Mouse (Mus musculus): ENCODE measurements around the gene Anapc16. TPM values are rescaled to one million over a fixed set of nuclear protein-coding genes. Genes with fewer than 3 reads are reported as not detected.

Gene Anapc16
- polyA plus RNA-seq, 2 experiments: 109 to 110 TPM

GRCm38 (mm10) chr10:60034621-60035020 is 31.7 kb upstream of the Anapc16 start:
- 67% methylated on average over 3 of the region's 3 CpGs for WGBS
- TF ChIP-seq POLR2A (IDR thresholded peaks at IDR 0.05; ENCODE audit: borderline replicate concordance, extremely low read depth, insufficient read depth, insufficient read length): no peak

GRCm38 (mm10) chr10:60033064-60033463 is 30.1 kb upstream of the Anapc16 start:
- DNase-seq (ENCODE audit: low spot score): no peak
- no peaks in the 10 kb centered on the region for H3K36me3 ChIP-seq (ENCODE audit: control insufficient read depth, insufficient read depth, low read length)
- H3K4me1 ChIP-seq (ENCODE audit: control insufficient read depth, insufficient read depth, low read length): peaks cover 25% of the 10 kb centered on the region
- H3K27ac ChIP-seq (replicated peaks; ENCODE audit: low read depth, low read length): no peak overlapping the region
- 0 out of 2 replicates have a peak overlapping the region, but pooled peaks have one; percentile 12 for H3K9ac ChIP-seq (ENCODE audit: low read depth, low read length, severe bottlenecking)
- H3K4me2 ChIP-seq (replicated peaks; ENCODE audit: low read depth, low read length, severe bottlenecking): no peak overlapping the region
- no peaks in the 10 kb centered on the region for H3K27me3 ChIP-seq (ENCODE audit: control insufficient read depth, insufficient read depth, low read length)
- H3K4me3 ChIP-seq (replicated peaks; ENCODE audit: low read length): no peak overlapping the region
- ATAC-seq (ENCODE audit: low FRiP score, low read depth): no peak
- no peaks in the 10 kb centered on the region for H3K9me3 ChIP-seq (ENCODE audit: control insufficient read depth, low read length)
- TF ChIP-seq POLR2A (IDR thresholded peaks at IDR 0.05; ENCODE audit: borderline replicate concordance, extremely low read depth, insufficient read depth, insufficient read length): no peak
- 28% methylated on average over 5 of the region's 5 CpGs for WGBS

More at GRCm38 (mm10) chr10:60034621-60035020, 31.7 kb upstream of the Anapc16 start:
- no peak for ATAC-seq (ENCODE audit: low FRiP score, low read depth)
- Histone ChIP-seq H3K4me1 (ENCODE audit: control insufficient read depth, insufficient read depth, low read length) (peaks cover 13% of the 10 kb centered on the region), H3K27ac (replicated peaks; ENCODE audit: low read depth, low read length) (no peak overlapping the region), H3K4me3 (replicated peaks; ENCODE audit: low read length) (no peak overlapping the region), H3K36me3 (ENCODE audit: control insufficient read depth, insufficient read depth, low read length) (no peaks in the 10 kb centered on the region), H3K9me3 (ENCODE audit: control insufficient read depth, low read length) (no peaks in the 10 kb centered on the region), H3K27me3 (ENCODE audit: control insufficient read depth, insufficient read depth, low read length) (no peaks in the 10 kb centered on the region), H3K9ac (ENCODE audit: low read depth, low read length, severe bottlenecking) (no peak overlapping the region), H3K4me2 (replicated peaks; ENCODE audit: low read depth, low read length, severe bottlenecking) (no peak overlapping the region)
- no peak for DNase-seq (ENCODE audit: low spot score)

- no peaks in the 10 kb centered on the region for H3K27me3 ChIP-seq (ENCODE audit: control insufficient read depth, insufficient read depth, low read length)
- H3K9ac ChIP-seq (ENCODE audit: low read depth, low read length, severe bottlenecking): no peak overlapping the region
- DNase-seq (ENCODE audit: low spot score) (no peak), ATAC-seq (ENCODE audit: low FRiP score, low read depth) (no peak)
- H3K27ac ChIP-seq (replicated peaks; ENCODE audit: low read depth, low read length): no peak overlapping the region
- H3K4me3 ChIP-seq (replicated peaks; ENCODE audit: low read length): no peak overlapping the region
- H3K4me1 ChIP-seq (ENCODE audit: control insufficient read depth, insufficient read depth, low read length): peaks cover 28% of the 10 kb centered on the region
- H3K4me2 ChIP-seq (replicated peaks; ENCODE audit: low read depth, low read length, severe bottlenecking): no peak overlapping the region
- no peaks in the 10 kb centered on the region for H3K36me3 ChIP-seq (ENCODE audit: control insufficient read depth, insufficient read depth, low read length)
- no peak for TF ChIP-seq POLR2A (IDR thresholded peaks at IDR 0.05; ENCODE audit: borderline replicate concordance, extremely low read depth, insufficient read depth, insufficient read length)
- H3K9me3 ChIP-seq (ENCODE audit: control insufficient read depth, low read length): no peaks in the 10 kb centered on the region
- WGBS: 60% methylated on average over 2 of the region's 2 CpGs
Observed at GRCm38 (mm10) chr10:60032622-60033021, 29.7 kb upstream of the Anapc16 start.

DNA sequence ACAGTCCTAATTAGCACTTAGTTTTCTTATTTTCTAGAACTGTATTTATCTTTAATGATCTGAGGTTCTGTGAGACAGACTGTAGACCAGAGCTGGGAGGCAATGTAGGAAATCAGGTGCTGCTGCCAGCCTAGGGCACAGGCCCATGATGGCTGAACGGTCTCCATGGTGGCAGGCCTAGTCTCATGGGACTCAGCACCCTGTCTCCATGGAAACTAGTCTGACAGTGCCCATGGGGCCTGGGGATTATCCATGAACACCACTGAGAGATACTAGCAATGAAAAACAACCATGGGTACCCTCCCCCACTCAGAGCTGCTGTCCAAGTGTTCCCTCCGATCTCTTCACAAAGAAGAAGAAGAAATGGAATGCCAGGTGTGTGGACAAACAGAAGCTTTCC is 29.1 kb upstream of the Anapc16 start:
- no peaks in the 10 kb centered on the region for H3K27me3 ChIP-seq (ENCODE audit: control insufficient read depth, insufficient read depth, low read length)
- 53% methylated on average over 2 of the region's 2 CpGs for WGBS
- H3K9ac ChIP-seq (ENCODE audit: low read depth, low read length, severe bottlenecking): no peak overlapping the region
- H3K4me3 ChIP-seq (replicated peaks; ENCODE audit: low read length): no peak overlapping the region
- DNase-seq (ENCODE audit: low spot score) (no peak), ATAC-seq (ENCODE audit: low FRiP score, low read depth) (no peak)
- H3K4me2 ChIP-seq (replicated peaks; ENCODE audit: low read depth, low read length, severe bottlenecking): no peak overlapping the region
- H3K9me3 ChIP-seq (ENCODE audit: control insufficient read depth, low read length): no peaks in the 10 kb centered on the region
- peaks cover 31% of the 10 kb centered on the region for H3K4me1 ChIP-seq (ENCODE audit: control insufficient read depth, insufficient read depth, low read length)
- no peak overlapping the region for H3K27ac ChIP-seq (replicated peaks; ENCODE audit: low read depth, low read length)
- H3K36me3 ChIP-seq (ENCODE audit: control insufficient read depth, insufficient read depth, low read length): no peaks in the 10 kb centered on the region
- TF ChIP-seq POLR2A (IDR thresholded peaks at IDR 0.05; ENCODE audit: borderline replicate concordance, extremely low read depth, insufficient read depth, insufficient read length): no peak

GRCm38 (mm10) chr10:60031562-60031961 is 28.6 kb upstream of the Anapc16 start:
- H3K9me3 ChIP-seq (ENCODE audit: control insufficient read depth, low read length): no peaks in the 10 kb centered on the region
- H3K4me1 ChIP-seq (ENCODE audit: control insufficient read depth, insufficient read depth, low read length): peaks cover 36% of the 10 kb centered on the region
- no peaks in the 10 kb centered on the region for H3K27me3 ChIP-seq (ENCODE audit: control insufficient read depth, insufficient read depth, low read length)
- no peak overlapping the region for H3K9ac ChIP-seq (ENCODE audit: low read depth, low read length, severe bottlenecking)
- DNase-seq (ENCODE audit: low spot score) (no peak), ATAC-seq (ENCODE audit: low FRiP score, low read depth) (no peak)
- H3K27ac ChIP-seq (replicated peaks; ENCODE audit: low read depth, low read length): no peak overlapping the region
- no peak overlapping the region for H3K4me2 ChIP-seq (replicated peaks; ENCODE audit: low read depth, low read length, severe bottlenecking)
- WGBS: 64% methylated on average over 8 of the region's 8 CpGs
- H3K4me3 ChIP-seq (replicated peaks; ENCODE audit: low read length): no peak overlapping the region
- H3K36me3 ChIP-seq (ENCODE audit: control insufficient read depth, insufficient read depth, low read length): no peaks in the 10 kb centered on the region
- TF ChIP-seq POLR2A (IDR thresholded peaks at IDR 0.05; ENCODE audit: borderline replicate concordance, extremely low read depth, insufficient read depth, insufficient read length): no peak

DNA sequence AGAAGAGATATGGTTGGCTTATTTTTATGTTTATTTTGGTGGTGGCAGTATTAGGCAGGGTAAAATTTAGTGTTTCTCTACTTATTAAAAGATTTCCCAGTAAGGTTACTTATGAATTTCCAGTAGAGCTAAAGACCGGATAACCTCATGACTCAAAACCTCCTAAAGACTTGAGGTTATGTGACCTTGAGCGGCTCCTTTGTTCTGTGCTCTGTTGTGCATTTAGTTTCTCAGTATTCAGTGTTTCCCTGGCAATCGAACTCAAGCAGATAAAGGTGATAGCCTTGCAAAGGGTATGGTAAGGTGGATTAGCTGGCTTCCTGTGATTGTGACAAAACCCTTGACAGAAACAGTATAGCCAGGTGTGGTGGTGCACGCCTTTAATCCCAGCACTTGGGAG is 26.5 kb upstream of the Anapc16 start:
- 88% methylated on average over 4 of the region's 4 CpGs for WGBS
- Histone ChIP-seq H3K27ac (replicated peaks; ENCODE audit: low read depth, low read length) (no peak overlapping the region), H3K4me2 (replicated peaks; ENCODE audit: low read depth, low read length, severe bottlenecking) (no peak overlapping the region), H3K9me3 (ENCODE audit: control insufficient read depth, low read length) (no peaks in the 10 kb centered on the region), H3K4me1 (ENCODE audit: control insufficient read depth, insufficient read depth, low read length) (peaks cover 39% of the 10 kb centered on the region), H3K4me3 (replicated peaks; ENCODE audit: low read length) (no peak overlapping the region), H3K36me3 (ENCODE audit: control insufficient read depth, insufficient read depth, low read length) (0 out of 2 replicates have a peak, but pooled peaks cover 3% of the 10 kb centered on the region), H3K27me3 (ENCODE audit: control insufficient read depth, insufficient read depth, low read length) (no peaks in the 10 kb centered on the region), H3K9ac (ENCODE audit: low read depth, low read length, severe bottlenecking) (no peak overlapping the region)
- ATAC-seq (ENCODE audit: low FRiP score, low read depth) (no peak), DNase-seq (ENCODE audit: low spot score) (no peak)
- TF ChIP-seq POLR2A (IDR thresholded peaks at IDR 0.05; ENCODE audit: borderline replicate concordance, extremely low read depth, insufficient read depth, insufficient read length): no peak

Measured in limb, embryonic 14.5 days (tissue).